Mouse (Mus musculus) pancreas, adult 10 weeks (tissue): ENCODE results near the gene Ghrhr. TPM values are rescaled to one million over a fixed set of nuclear protein-coding genes. Genes with fewer than 3 reads are reported as not detected.

Experiments used
- polyA plus RNA-seq: library from polyadenylated mRNA; stranded (reverse); fragments of 350-450 nt; fragmentation: Illumina TruSeq; extraction: RNeasy Lipid Tissue Mini Kit (QIAGEN cat#74804); gene quantifications from one replicate; pipeline ENCODE4 v1.2.3, GENCODE M21; 2015; ENCODE audit warnings: low read depth, low replicate concordance; ENCODE audit not compliant: insufficient read depth

Ghrhr gene
- not detected for polyA plus RNA-seq

DNA sequence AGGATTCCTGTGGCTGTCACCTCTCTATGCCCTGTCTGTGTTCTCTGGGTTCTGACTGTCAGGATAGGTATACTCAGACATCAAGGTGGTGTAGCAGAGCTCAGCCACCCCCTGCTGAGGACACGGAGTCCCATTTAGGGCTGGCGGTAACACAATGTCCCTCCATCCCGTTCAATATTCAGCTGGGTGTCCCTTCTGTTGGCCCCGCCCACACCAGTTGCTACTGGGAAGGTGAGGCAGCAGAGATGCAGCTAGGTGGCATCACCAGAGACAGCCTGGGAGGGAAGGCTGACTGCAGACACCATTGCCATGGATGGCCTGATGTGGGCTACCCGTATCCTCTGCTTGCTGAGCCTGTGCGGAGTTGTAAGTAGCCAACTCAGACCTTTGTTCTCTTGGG, at the start of gene Ghrhr:
Gene Ghrhr (plus strand): TSS at position 220 of the 400 bp plus-strand sequence.

DNA sequence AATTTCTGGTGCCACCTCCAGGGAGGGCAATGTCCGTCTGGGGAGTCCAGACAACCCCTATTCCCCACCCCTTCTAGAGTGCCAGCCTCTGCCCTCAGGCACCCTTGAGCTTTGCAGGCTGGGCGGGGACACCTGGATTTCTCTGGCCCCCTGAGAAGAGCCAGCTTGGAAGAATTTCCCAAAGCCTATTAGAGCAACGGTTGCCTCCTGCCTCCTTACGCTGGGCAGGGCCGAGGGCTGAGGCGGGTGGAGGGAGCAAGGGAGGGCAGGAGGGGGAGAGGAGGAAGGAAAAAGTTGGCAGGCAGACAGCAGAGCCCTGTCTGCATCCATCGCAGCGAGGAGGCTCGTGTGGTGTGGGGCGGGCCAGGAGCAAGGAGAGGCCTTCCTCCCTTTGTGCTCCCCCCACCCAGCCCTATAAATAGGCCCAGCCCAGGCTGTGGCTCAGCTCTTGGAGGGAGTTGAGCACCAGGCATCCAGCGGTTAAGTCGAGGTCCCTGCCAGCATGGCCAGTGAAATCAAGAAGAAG, 40.0 kb upstream of the Ghrhr start, which contains the start of gene Aqp1:
Gene Aqp1 (plus strand): TSS at position 444 of the 526 bp plus-strand sequence.

Other genes with a start within 250 kb of the Ghrhr start
- 0.78 TPM for gene Crhr2, start 243.3 kb upstream of the Ghrhr start, polyA plus RNA-seq
- 25.2 TPM for gene Inmt, start 201.3 kb upstream of the Ghrhr start, polyA plus RNA-seq
- gene Mindy4, start 172.9 kb upstream of the Ghrhr start, polyA plus RNA-seq: 1.6 TPM
- gene Aqp1, start 39.9 kb upstream of the Ghrhr start, polyA plus RNA-seq: 90.3 TPM
- 4.5 TPM for gene Adcyap1r1, start 75.7 kb downstream of the Ghrhr start, polyA plus RNA-seq